ENCODE assay signal across 8 mouse cellular contexts in genomic region chr11:104442333-104443136, GRCm38 (mm10). TPM values are rescaled to one million over a fixed set of nuclear protein-coding genes. Genes with fewer than 3 reads are reported as not detected.
DNase-seq lines count a peak whose midpoint lies in the region; ATAC-seq and TF ChIP-seq lines count a peak whose summit lies in the region.

No protein-coding gene starts in this region.

- peak overlapping the region; percentile 69 for H3K4me3 ChIP-seq in heart, embryonic 12.5 days
- H3K4me3 ChIP-seq in kidney, postnatal 0 days (replicated peaks; ENCODE audit: low read depth, low read length) = peak overlapping the region; percentile 97
- peak overlapping the region; percentile 81 for H3K4me3 ChIP-seq in liver, embryonic 11.5 days (ENCODE audit: low read depth, low read length)
- peak overlapping the region; percentile 75 for H3K4me3 ChIP-seq in stomach, embryonic 14.5 days (ENCODE audit: low read depth, low read length)

- H3K36me3 ChIP-seq in heart, embryonic 12.5 days = no peaks in the 10 kb centered on the region
- no peaks in the 10 kb centered on the region for H3K36me3 ChIP-seq in kidney, postnatal 0 days (ENCODE audit: insufficient read depth, low read length)
- H3K36me3 ChIP-seq in liver, embryonic 11.5 days (ENCODE audit: control insufficient read depth, insufficient read depth, low read length) = no peaks in the 10 kb centered on the region
- no peaks in the 10 kb centered on the region for H3K36me3 ChIP-seq in stomach, embryonic 14.5 days (ENCODE audit: control insufficient read depth, insufficient read depth, low read length)

- peak; percentile 79 for ATAC-seq in erythroblast, adult 5-6 weeks (replicated peaks; ENCODE audit: low FRiP score, poor library complexity, severe bottlenecking)
- peak; percentile 94 for ATAC-seq in heart, embryonic 12.5 days (ENCODE audit: insufficient number of reproducible peaks, low FRiP score)
- ATAC-seq in kidney, postnatal 0 days (replicated peaks; ENCODE audit: low FRiP score, low read depth) = peak; percentile 96
- peak; percentile 89 for ATAC-seq in liver, embryonic 11.5 days (replicated peaks; ENCODE audit: low FRiP score)
- ATAC-seq in stomach, embryonic 14.5 days (ENCODE audit: insufficient number of reproducible peaks, insufficient read depth, low FRiP score, low read depth) = peak; percentile 92

- under 1% methylated on average over 68 of the region's 82 CpGs for WGBS in heart, embryonic 12.5 days
- under 1% methylated on average over 71 of the region's 82 CpGs for WGBS in kidney, postnatal 0 days
- under 1% methylated on average over 78 of the region's 82 CpGs for WGBS in liver, embryonic 11.5 days
- under 1% methylated on average over 72 of the region's 82 CpGs for WGBS in stomach, embryonic 14.5 days

- no peaks in the 10 kb centered on the region for H3K9me3 ChIP-seq in heart, embryonic 12.5 days (replicated peaks)
- H3K9me3 ChIP-seq in kidney, postnatal 0 days (replicated peaks; ENCODE audit: low read length) = no peaks in the 10 kb centered on the region
- H3K9me3 ChIP-seq in liver, embryonic 11.5 days (ENCODE audit: control insufficient read depth, low read length) = no peaks in the 10 kb centered on the region
- no peaks in the 10 kb centered on the region for H3K9me3 ChIP-seq in stomach, embryonic 14.5 days (ENCODE audit: control insufficient read depth, low read depth, low read length)

- peaks cover 5% of the 10 kb centered on the region; the same call in 1 of the 2 replicates for H3K4me1 ChIP-seq in heart, embryonic 12.5 days (replicated peaks)
- H3K4me1 ChIP-seq in kidney, postnatal 0 days (replicated peaks; ENCODE audit: insufficient read depth, low read length) = no peaks in the 10 kb centered on the region
- peaks cover 22% of the 10 kb centered on the region for H3K4me1 ChIP-seq in liver, embryonic 11.5 days (replicated peaks; ENCODE audit: control insufficient read depth, insufficient read depth, low read length)
- peaks cover 9% of the 10 kb centered on the region; the same call in 1 of the 2 replicates for H3K4me1 ChIP-seq in stomach, embryonic 14.5 days (ENCODE audit: control insufficient read depth, insufficient read depth, low read length)

- H3K27ac ChIP-seq in heart, embryonic 12.5 days (ENCODE audit: poor library complexity, severe bottlenecking) = peak overlapping the region; percentile 100
- H3K27ac ChIP-seq in kidney, postnatal 0 days = peak overlapping the region; percentile 100
- peak overlapping the region; percentile 100 for H3K27ac ChIP-seq in liver, embryonic 11.5 days (ENCODE audit: low read depth, low read length)
- peak overlapping the region; percentile 100 for H3K27ac ChIP-seq in stomach, embryonic 14.5 days (ENCODE audit: low read length)

- H3K27me3 ChIP-seq in heart, embryonic 12.5 days (replicated peaks) = no peaks in the 10 kb centered on the region
- H3K27me3 ChIP-seq in kidney, postnatal 0 days (ENCODE audit: insufficient read depth, low read length) = no peaks in the 10 kb centered on the region
- H3K27me3 ChIP-seq in liver, embryonic 11.5 days (replicated peaks; ENCODE audit: control insufficient read depth, insufficient read depth, low read length) = no peaks in the 10 kb centered on the region
- H3K27me3 ChIP-seq in stomach, embryonic 14.5 days (ENCODE audit: control insufficient read depth, insufficient read depth, low read length) = no peaks in the 10 kb centered on the region

- peak overlapping the region; percentile 73 for H3K4me2 ChIP-seq in heart, embryonic 12.5 days
- peak overlapping the region; percentile 76 for H3K4me2 ChIP-seq in kidney, postnatal 0 days (ENCODE audit: low read length)
- peak overlapping the region; percentile 88 for H3K4me2 ChIP-seq in liver, embryonic 11.5 days
- peak overlapping the region; percentile 48 for H3K4me2 ChIP-seq in stomach, embryonic 14.5 days (replicated peaks; ENCODE audit: low read depth, low read length)

- TF ChIP-seq CTCF in kidney, postnatal 0 days (IDR thresholded peaks at IDR 0.05; ENCODE audit: low read depth) = peak; percentile 43; the same call in 1 of the 2 replicates

- peak overlapping the region; percentile 97 for H3K9ac ChIP-seq in heart, embryonic 12.5 days
- peak overlapping the region; percentile 99 for H3K9ac ChIP-seq in kidney, postnatal 0 days (ENCODE audit: low read depth, low read length)
- H3K9ac ChIP-seq in liver, embryonic 11.5 days (ENCODE audit: low read depth, low read length) = peak overlapping the region; percentile 99
- peak overlapping the region; percentile 99 for H3K9ac ChIP-seq in stomach, embryonic 14.5 days (replicated peaks; ENCODE audit: low read depth, low read length)

- peak; percentile 93 to 94 for DNase-seq in B cell, adult 2 months
- DNase-seq in brain, adult 2 months (ENCODE audit: low read depth, low spot score) = peak; percentile 96
- peak; percentile 98 for DNase-seq in kidney, postnatal 0 days (ENCODE audit: low spot score)
- peak; percentile 93 for DNase-seq in liver, embryonic 11.5 days (ENCODE audit: low spot score)
- DNase-seq in naive thymus-derived CD4-positive, alpha-beta T cell, adult 2 months (ENCODE audit: low read depth) = peak; percentile 95

RNA-seq across cellular contexts. Expression of gene Kansl1, which starts 26.1 kb away (rescaled TPM):
- total RNA-seq in erythroblast, adult 5-6 weeks (2015; ENCODE audit: low replicate concordance) = 20.8 and 25.1 TPM in 2 replicates
- total RNA-seq in erythroblast, adult 5-6 weeks (2017; ENCODE audit: low replicate concordance) = 20.6 TPM in 2 replicates
- polyA plus RNA-seq in heart, embryonic 12.5 days (2016; fragmentation: Nextera tagmentation; extraction: Ambion mirVana) = 18.1 and 20.4 TPM in 2 replicates
- polyA plus RNA-seq in kidney, postnatal 0 days (2015; fragmentation: Nextera tagmentation; extraction: Ambion mirVana) = 17.1 and 17.5 TPM in 2 replicates
- polyA plus RNA-seq in liver, embryonic 11.5 days (2014; fragmentation: Nextera tagmentation; extraction: Ambion mirVana) = 18.2 and 20.3 TPM in 2 replicates
- 28.1 and 30.0 TPM in 2 replicates for polyA plus RNA-seq in stomach, embryonic 14.5 days (2014; fragmentation: Nextera tagmentation; extraction: Ambion mirVana)

Comparison
In these comparisons a context has a peak if more than half of its experiments do, and no peak if none do; other contexts are left out.
1. Peak in every context shown above with its lines: DNase-seq, ATAC-seq, H3K4me3 ChIP-seq and H3K27ac ChIP-seq.